Mouse (Mus musculus): Measurements from ENCODE around the gene Aatk.

GRCm38 (mm10) chr11:119990658-119991337 is 56.2 kb downstream of the Aatk start:
- TF ChIP-seq FLI1 (IDR thresholded peaks at IDR 0.05; ENCODE audit: low read length) (no peak), GATA1 (IDR thresholded peaks at IDR 0.05; ENCODE audit: borderline replicate concordance, low read length) (no peak)
